Mouse (Mus musculus) myocyte (in vitro differentiated cells): ENCODE measurements around the gene Rab26. TPM values are rescaled to one million over a fixed set of nuclear protein-coding genes. Genes with fewer than 3 reads are reported as not detected.
A peak's percentile ranks its signal among the peaks of the same experiment; 100 is the strongest.

Source experiments
- H3K27me3 ChIP-seq: one replicate; pipeline ENCODE4 v1.6.1; 2011; ENCODE audit not compliant: control insufficient read depth, insufficient read depth, insufficient read length
- H3K36me3 ChIP-seq: one replicate; pipeline ENCODE4 v1.6.1; 2011; ENCODE audit not compliant: control insufficient read depth, insufficient read depth
- H3K4me2 ChIP-seq: one replicate; pipeline ENCODE4 v1.6.1; 2011; ENCODE audit warnings: low read depth, control low read depth
- H3K4me3 ChIP-seq: one replicate; pipeline ENCODE4 v1.5.1; 2011; ENCODE audit warnings: mild to moderate bottlenecking, control low read depth, moderate library complexity
- H3K79me2 ChIP-seq: one replicate; pipeline ENCODE4 v1.6.1; 2011; ENCODE audit not compliant: control insufficient read depth, insufficient read depth
- H3ac ChIP-seq: one replicate; pipeline ENCODE4 v1.6.1; 2011; ENCODE audit not compliant: control insufficient read depth, insufficient read length
- CEBPB ChIP-seq: IDR thresholded peaks from 2 replicates; pipeline ENCODE4 v1.6.1; 2011; ENCODE audit warnings: mild to moderate bottlenecking, moderate library complexity; ENCODE audit not compliant: poor library complexity, insufficient read depth, severe bottlenecking
- E2F4 ChIP-seq: IDR thresholded peaks from one replicate; pipeline ENCODE4 v1.6.1; 2011; ENCODE audit warnings: mild to moderate bottlenecking, control low read depth, moderate library complexity; ENCODE audit not compliant: insufficient read depth
- MAX ChIP-seq: IDR thresholded peaks from one replicate; pipeline ENCODE4 v1.6.1; 2011; ENCODE audit warnings: low read depth, mild to moderate bottlenecking, control low read depth
- MYOD1 ChIP-seq, 3 experiments: IDR thresholded peaks; one replicate each; pipeline ENCODE4 v1.6.1; 2011; ENCODE audit warnings: control low read depth in 2 of 3, low read depth in 2 of 3, mild to moderate bottlenecking in 2 of 3, moderate library complexity in 1 of 3; ENCODE audit not compliant: insufficient read length in 2 of 3, control insufficient read depth in 1 of 3
- MYOG ChIP-seq, 3 experiments: IDR thresholded peaks; one replicate each; pipeline ENCODE4 v1.6.1; 2011; ENCODE audit warnings: control low read depth in 2 of 3, low read depth in 2 of 3, mild to moderate bottlenecking in 2 of 3; ENCODE audit not compliant: insufficient read length in 2 of 3, control insufficient read depth in 1 of 3, insufficient read depth in 1 of 3
- POLR2A ChIP-seq: IDR thresholded peaks from one replicate; pipeline ENCODE4 v1.6.1; 2011; ENCODE audit warnings: low read depth, mild to moderate bottlenecking, control low read depth, moderate library complexity; ENCODE audit not compliant: insufficient read length
- POLR2AphosphoS2 ChIP-seq: IDR thresholded peaks from one replicate; pipeline ENCODE4 v1.6.1; 2011; ENCODE audit warnings: low read depth, control low read depth; ENCODE audit not compliant: insufficient read length
- REST ChIP-seq: IDR thresholded peaks from one replicate; pipeline ENCODE4 v1.6.1; 2011; ENCODE audit warnings: mild to moderate bottlenecking, control low read depth, moderate library complexity; ENCODE audit not compliant: insufficient read depth, insufficient read length
- SRF ChIP-seq: IDR thresholded peaks from one replicate; pipeline ENCODE4 v1.6.1; 2011; ENCODE audit warnings: low read depth; ENCODE audit not compliant: control insufficient read depth, insufficient read length
- TCF12 ChIP-seq: IDR thresholded peaks from one replicate; pipeline ENCODE4 v1.6.1; 2011; ENCODE audit warnings: mild to moderate bottlenecking, control low read depth; ENCODE audit not compliant: poor library complexity, insufficient read depth, severe bottlenecking
- TCF3 ChIP-seq: IDR thresholded peaks from one replicate; pipeline ENCODE4 v1.6.1; 2011; ENCODE audit warnings: low read depth, control low read depth; ENCODE audit not compliant: insufficient read length
- USF1 ChIP-seq: IDR thresholded peaks from one replicate; pipeline ENCODE4 v1.6.1; 2011; ENCODE audit warnings: low read depth, mild to moderate bottlenecking, control low read depth, moderate library complexity
- polyA plus RNA-seq: library from polyadenylated mRNA; unstranded; fragments of >200 nt; fragmentation: generic; extraction: Trizol; gene quantifications from one replicate; pipeline ENCODE4 v1.2.1, GENCODE M21; 2012; ENCODE audit warnings: missing spikeins

Rab26 gene
- polyA plus RNA-seq, 1 experiment: 0.35 TPM

GRCm38 (mm10) chr17:24490399-24490798 is 43.6 kb downstream of the Rab26 start:
- Histone ChIP-seq H3K79me2 (no peaks in the 10 kb centered on the region), H3K4me2 (no peak overlapping the region), H3K27me3 (peaks cover 28% of the 10 kb centered on the region), H3ac (no peak overlapping the region), H3K4me3 (no peak overlapping the region), H3K36me3 (no peaks in the 10 kb centered on the region)
- TF ChIP-seq SRF: no peak
- TF ChIP-seq TCF3: no peak
- no peak for TF ChIP-seq USF1
- no peak for TF ChIP-seq E2F4
- no peak for TF ChIP-seq POLR2AphosphoS2
- TF ChIP-seq MAX: no peak
- TF ChIP-seq TCF12: no peak
- no peak for TF ChIP-seq MYOG (IDR thresholded peaks at IDR 0.05; ENCODE audit: control insufficient read depth in 1 of 3, insufficient read depth in 1 of 3, insufficient read length in 2 of 3, low read depth in 2 of 3)
- TF ChIP-seq MYOD1 (IDR thresholded peaks at IDR 0.05; ENCODE audit: control insufficient read depth in 1 of 3, insufficient read length in 2 of 3, low read depth in 2 of 3): no peak

DNA sequence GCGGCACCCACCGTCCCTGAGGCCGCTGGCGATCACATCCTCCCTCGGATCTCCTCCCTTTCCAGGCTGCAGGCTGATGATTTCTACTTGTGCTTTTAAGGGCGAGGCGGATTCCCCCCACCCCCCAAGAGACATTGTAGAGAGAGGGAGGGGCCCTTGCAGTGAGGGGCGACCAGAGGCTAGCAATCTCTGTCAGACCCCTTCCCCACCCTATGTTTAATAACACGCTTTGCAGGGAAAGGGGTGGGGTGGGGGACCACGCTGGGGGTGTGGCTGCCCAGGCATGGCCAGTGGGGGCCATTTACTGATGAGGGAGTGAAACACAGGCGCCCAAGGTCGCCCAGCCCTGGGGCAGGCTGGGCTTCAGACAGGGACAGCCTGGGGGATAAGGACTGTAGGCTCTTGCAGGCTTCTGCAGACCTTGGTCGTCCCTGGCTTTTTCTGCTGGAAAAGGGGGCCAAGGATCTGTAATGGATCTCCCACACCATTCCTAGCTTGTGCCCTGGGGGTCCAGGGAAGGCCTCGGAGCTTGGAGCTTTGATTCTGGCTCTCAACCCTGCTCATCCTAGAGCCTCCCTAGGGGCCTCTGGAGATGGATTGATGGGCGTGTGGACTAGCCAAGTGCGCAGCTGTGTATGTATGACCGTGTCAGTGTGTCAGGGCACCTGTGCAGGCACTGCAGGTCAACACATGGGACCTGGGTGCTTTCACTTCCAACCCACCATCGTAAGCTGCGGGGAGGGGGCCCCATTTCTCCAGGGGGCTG is 44.6 kb downstream of the Rab26 start:
- Histone ChIP-seq H3K27me3 (peaks cover 28% of the 10 kb centered on the region), H3K4me2 (peak overlapping the region; percentile 55), H3K4me3 (no peak overlapping the region), H3ac (no peak overlapping the region), H3K79me2 (no peaks in the 10 kb centered on the region), H3K36me3 (no peaks in the 10 kb centered on the region)
- no peak for TF ChIP-seq MYOG (IDR thresholded peaks at IDR 0.05; ENCODE audit: control insufficient read depth in 1 of 3, insufficient read depth in 1 of 3, insufficient read length in 2 of 3, low read depth in 2 of 3)
- no peak for TF ChIP-seq MAX
- TF ChIP-seq POLR2A: no peak
- no peak for TF ChIP-seq CEBPB
- TF ChIP-seq USF1: no peak
- TF ChIP-seq POLR2AphosphoS2: no peak
- TF ChIP-seq TCF12: no peak
- no peak for TF ChIP-seq REST
- no peak for TF ChIP-seq E2F4
- TF ChIP-seq SRF: no peak
- TF ChIP-seq TCF3: no peak
- TF ChIP-seq MYOD1 (IDR thresholded peaks at IDR 0.05; ENCODE audit: control insufficient read depth in 1 of 3, insufficient read length in 2 of 3, low read depth in 2 of 3): no peak

DNA sequence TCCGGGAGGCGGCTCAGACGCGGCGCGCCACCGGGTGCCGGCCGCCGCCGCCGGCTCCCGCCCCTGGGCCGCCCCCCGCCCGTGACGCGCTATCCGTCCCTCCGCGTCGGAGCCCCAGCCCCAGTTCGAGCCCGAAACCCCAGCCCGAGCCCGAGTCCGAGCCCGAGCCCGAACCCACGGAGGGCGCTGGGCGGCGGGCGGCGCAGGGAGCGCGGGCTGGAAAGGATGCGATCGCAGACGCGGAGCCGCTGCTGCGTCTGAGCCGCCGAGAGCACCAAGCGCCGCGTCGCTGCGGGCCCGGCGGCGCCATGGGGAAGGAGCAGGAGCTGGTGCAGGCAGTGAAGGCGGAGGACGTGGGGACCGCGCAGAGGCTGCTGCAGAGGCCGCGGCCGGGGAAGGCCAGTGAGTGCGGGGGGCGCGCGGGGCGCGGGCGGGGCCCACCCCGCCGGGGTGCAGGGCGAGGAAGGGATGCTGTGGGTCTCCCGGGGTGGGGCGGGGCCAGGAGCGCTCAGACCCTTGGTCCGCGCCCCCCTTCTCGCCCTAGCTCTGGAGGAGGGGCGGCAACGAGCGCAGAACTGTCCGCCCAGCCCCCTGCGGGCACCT is 45.2 kb downstream of the Rab26 start:
- peaks cover 28% of the 10 kb centered on the region for H3K27me3 ChIP-seq

GRCm38 (mm10) chr17:24488186-24488661 is 45.8 kb downstream of the Rab26 start, which contains the start of gene Caskin1:
Caskin1 (plus strand) TSS chr17:24488601.
- TF ChIP-seq MYOG (IDR thresholded peaks at IDR 0.05; ENCODE audit: control insufficient read depth in 1 of 3, insufficient read depth in 1 of 3, insufficient read length in 2 of 3, low read depth in 2 of 3) (no peak), MYOD1 (IDR thresholded peaks at IDR 0.05; ENCODE audit: control insufficient read depth in 1 of 3, insufficient read length in 2 of 3, low read depth in 2 of 3) (no peak), POLR2A (no peak), TCF12 (no peak), POLR2AphosphoS2 (no peak), REST (no peak)
- H3ac ChIP-seq: no peak within 1 kb of the TSS
- no peaks in the 10 kb centered on the region for H3K79me2 ChIP-seq
- H3K36me3 ChIP-seq: no peaks in the 10 kb centered on the region
- H3K4me3 ChIP-seq: no peak within 1 kb of the TSS
- H3K4me2 ChIP-seq: peak within 1 kb of the TSS; percentile 55
- peaks cover 28% of the 10 kb centered on the region for H3K27me3 ChIP-seq

More for the DNA sequence above, 45.2 kb downstream of the Rab26 start:
- H3K4me2 ChIP-seq: peak overlapping the region; percentile 55
- H3K79me2 ChIP-seq: no peaks in the 10 kb centered on the region
- H3K4me3 ChIP-seq: no peak overlapping the region
- H3K36me3 ChIP-seq: no peaks in the 10 kb centered on the region
- no peak overlapping the region for H3ac ChIP-seq
- TF ChIP-seq MYOG (IDR thresholded peaks at IDR 0.05; ENCODE audit: control insufficient read depth in 1 of 3, insufficient read depth in 1 of 3, insufficient read length in 2 of 3, low read depth in 2 of 3): no peak
- no peak for TF ChIP-seq USF1
- no peak for TF ChIP-seq SRF
- TF ChIP-seq MAX: no peak
- TF ChIP-seq CEBPB: no peak
- no peak for TF ChIP-seq MYOD1 (IDR thresholded peaks at IDR 0.05; ENCODE audit: control insufficient read depth in 1 of 3, insufficient read length in 2 of 3, low read depth in 2 of 3)
- TF ChIP-seq TCF3: no peak
- no peak for TF ChIP-seq POLR2A
- no peak for TF ChIP-seq POLR2AphosphoS2
- TF ChIP-seq E2F4: no peak
- no peak for TF ChIP-seq TCF12
- no peak for TF ChIP-seq REST
